Mouse (Mus musculus) myocyte (in vitro differentiated cells): ENCODE data around the gene Diaph3.

Source experiments
- CEBPB ChIP-seq: IDR thresholded peaks from 2 replicates; pipeline ENCODE4 v1.6.1; 2011; ENCODE audit warnings: mild to moderate bottlenecking, moderate library complexity; ENCODE audit not compliant: poor library complexity, insufficient read depth, severe bottlenecking
- E2F4 ChIP-seq: IDR thresholded peaks from one replicate; pipeline ENCODE4 v1.6.1; 2011; ENCODE audit warnings: mild to moderate bottlenecking, control low read depth, moderate library complexity; ENCODE audit not compliant: insufficient read depth
- MAX ChIP-seq: IDR thresholded peaks from one replicate; pipeline ENCODE4 v1.6.1; 2011; ENCODE audit warnings: low read depth, mild to moderate bottlenecking, control low read depth
- MYOD1 ChIP-seq, 3 experiments: IDR thresholded peaks; one replicate each; pipeline ENCODE4 v1.6.1; 2011; ENCODE audit warnings: control low read depth in 2 of 3, low read depth in 2 of 3, mild to moderate bottlenecking in 2 of 3, moderate library complexity in 1 of 3; ENCODE audit not compliant: insufficient read length in 2 of 3, control insufficient read depth in 1 of 3
- MYOG ChIP-seq, 3 experiments: IDR thresholded peaks; one replicate each; pipeline ENCODE4 v1.6.1; 2011; ENCODE audit warnings: control low read depth in 2 of 3, low read depth in 2 of 3, mild to moderate bottlenecking in 2 of 3; ENCODE audit not compliant: insufficient read length in 2 of 3, control insufficient read depth in 1 of 3, insufficient read depth in 1 of 3
- POLR2A ChIP-seq: IDR thresholded peaks from one replicate; pipeline ENCODE4 v1.6.1; 2011; ENCODE audit warnings: low read depth, mild to moderate bottlenecking, control low read depth, moderate library complexity; ENCODE audit not compliant: insufficient read length
- POLR2AphosphoS2 ChIP-seq: IDR thresholded peaks from one replicate; pipeline ENCODE4 v1.6.1; 2011; ENCODE audit warnings: low read depth, control low read depth; ENCODE audit not compliant: insufficient read length
- TCF12 ChIP-seq: IDR thresholded peaks from one replicate; pipeline ENCODE4 v1.6.1; 2011; ENCODE audit warnings: mild to moderate bottlenecking, control low read depth; ENCODE audit not compliant: poor library complexity, insufficient read depth, severe bottlenecking
- TCF3 ChIP-seq: IDR thresholded peaks from one replicate; pipeline ENCODE4 v1.6.1; 2011; ENCODE audit warnings: low read depth, control low read depth; ENCODE audit not compliant: insufficient read length
- USF1 ChIP-seq: IDR thresholded peaks from one replicate; pipeline ENCODE4 v1.6.1; 2011; ENCODE audit warnings: low read depth, mild to moderate bottlenecking, control low read depth, moderate library complexity

GRCm38 (mm10) chr14:86714088-86714690, 426.8 kb downstream of the Diaph3 start:
- TF ChIP-seq MYOD1 (IDR thresholded peaks at IDR 0.05; ENCODE audit: control insufficient read depth in 1 of 3, insufficient read length in 2 of 3, low read depth in 2 of 3): no peak
- no peak for TF ChIP-seq POLR2A
- no peak for TF ChIP-seq CEBPB
- no peak for TF ChIP-seq USF1
- no peak for TF ChIP-seq POLR2AphosphoS2
- TF ChIP-seq MAX: no peak
- no peak for TF ChIP-seq TCF3
- no peak for TF ChIP-seq TCF12
- TF ChIP-seq E2F4: no peak
- no peak for TF ChIP-seq MYOG (IDR thresholded peaks at IDR 0.05; ENCODE audit: control insufficient read depth in 1 of 3, insufficient read depth in 1 of 3, insufficient read length in 2 of 3, low read depth in 2 of 3)
